Mouse (Mus musculus) megakaryocyte, embryonic 14.5 days (primary cell): ENCODE data around the gene Tbc1d22a.

ENCODE experiments used
- FLI1 ChIP-seq: IDR thresholded peaks from 2 replicates; pipeline ENCODE4 v1.6.1; 2012; ENCODE audit warnings: low read length, inconsistent platforms, mixed read lengths
- GATA1 ChIP-seq: IDR thresholded peaks from 3 replicates; pipeline ENCODE4 v1.6.1; 2012; ENCODE audit warnings: mixed read lengths, low read length, inconsistent platforms, borderline replicate concordance

DNA sequence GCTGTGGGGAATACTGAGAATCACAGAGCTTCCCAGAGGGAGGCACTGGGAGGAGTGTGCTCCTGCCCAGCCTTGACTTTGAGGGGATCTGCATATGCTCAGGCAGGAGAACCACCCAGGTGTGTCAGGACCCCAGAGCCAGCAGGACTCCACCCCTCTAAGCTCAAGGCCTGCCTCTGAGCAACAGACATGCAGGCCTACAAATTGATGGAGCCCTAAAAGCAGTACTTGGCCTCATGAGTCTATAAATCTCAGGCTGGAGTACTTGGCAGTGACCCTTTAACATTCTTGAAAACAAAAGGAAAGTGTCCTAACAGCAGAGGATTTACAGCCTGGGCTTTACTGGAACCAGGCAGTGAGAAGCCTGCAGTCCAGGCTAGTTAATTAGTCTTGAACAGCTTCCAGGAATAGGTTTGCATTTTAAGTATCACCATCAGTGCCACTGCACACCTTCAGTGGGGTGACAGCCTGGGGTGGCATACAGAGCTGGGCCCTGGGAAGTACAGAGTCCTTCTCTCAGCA, 263.3 kb downstream of the Tbc1d22a start:
- TF ChIP-seq FLI1 (no peak), GATA1 (no peak)
